ENCODE assay signal across 8 mouse cellular contexts in the genomic region with DNA sequence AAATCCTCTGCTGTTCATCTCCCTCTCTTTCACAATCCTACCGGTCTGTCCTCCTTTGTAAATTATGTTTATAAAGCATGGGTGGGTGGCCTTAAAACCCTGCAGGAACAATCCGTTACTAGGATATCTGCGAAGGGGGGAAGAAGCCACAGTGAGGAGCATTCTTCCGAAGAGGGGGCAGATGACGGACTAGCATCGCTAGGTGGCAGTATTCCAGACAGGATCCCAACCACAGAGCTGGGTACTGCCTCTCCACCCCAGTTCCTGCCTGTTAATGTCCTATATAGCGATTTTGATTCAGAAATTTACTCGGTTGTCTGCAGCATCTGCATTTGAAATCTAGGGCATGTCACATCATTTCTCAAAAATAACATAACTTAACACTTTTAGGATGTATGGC.
DNase-seq lines count a peak whose midpoint lies in the region; ATAC-seq and TF ChIP-seq lines count a peak whose summit lies in the region.

No protein-coding gene starts in this region.

- H3K4me1 ChIP-seq in heart, adult 2 months (ENCODE audit: control insufficient read depth, insufficient read depth, low read length), result no peaks in the 10 kb centered on the region; the same call in 1 of the 2 replicates
- no peaks in the 10 kb centered on the region for H3K4me1 ChIP-seq in heart, embryonic 12.5 days (replicated peaks)
- no peaks in the 10 kb centered on the region for H3K4me1 ChIP-seq in kidney, adult 2 months (ENCODE audit: control insufficient read depth, insufficient read depth, low read length)
- H3K4me1 ChIP-seq in midbrain, embryonic 15.5 days, result no peaks in the 10 kb centered on the region

- DNase-seq in heart, adult 2 months, result peak; percentile 66 to 70
- peak; percentile 90 to 92 for DNase-seq in cerebellum, postnatal 10 days
- DNase-seq in gastrocnemius, adult 18-20 months (ENCODE audit: low spot score), result peak; percentile 62
- peak; percentile 75 for DNase-seq in kidney, adult 2 months
- peak; percentile 76 for DNase-seq in left cerebral cortex, postnatal 4 days
- peak; percentile 14 to 59 for DNase-seq in spleen, postnatal 10 days (ENCODE audit: low spot score in 2 of 2)

- intact Hi-C loops in heart, adult 2 months (cut with DNase I), result loop anchor here (1.0 to 10.0 kb wide), 2 partner anchors 420 to 591 kb away; partner anchors contain the start of gene Atp2b1
- intact Hi-C loops in left cerebral cortex, postnatal 4 days (cut with DNase I), result loop anchor here (5.0 kb wide), 1 partner anchor 418 kb away; the partner anchor contains the start of gene Atp2b1

- no peak for TF ChIP-seq POLR2A in heart, adult 2 months (IDR thresholded peaks at IDR 0.05; ENCODE audit: insufficient read depth, low read depth, low read length)
- no peak for TF ChIP-seq POLR2A in kidney, adult 2 months (IDR thresholded peaks at IDR 0.05; ENCODE audit: low read depth, low read length)

- no peaks in the 10 kb centered on the region for H3K9me3 ChIP-seq in heart, embryonic 12.5 days (replicated peaks)
- H3K9me3 ChIP-seq in midbrain, embryonic 15.5 days, result no peaks in the 10 kb centered on the region

- 0 out of 2 replicates have a peak, but pooled peaks have one; percentile 45 for TF ChIP-seq EP300 in heart, adult 2 months (IDR thresholded peaks at IDR 0.05; ENCODE audit: insufficient read depth, low read depth, low read length)

- H3K27me3 ChIP-seq in heart, adult 2 months (ENCODE audit: control insufficient read depth, insufficient read depth, low read length), result no peaks in the 10 kb centered on the region
- no peaks in the 10 kb centered on the region for H3K27me3 ChIP-seq in heart, embryonic 12.5 days (replicated peaks)
- H3K27me3 ChIP-seq in kidney, adult 2 months (replicated peaks; ENCODE audit: control insufficient read depth, insufficient read depth, low read length), result no peaks in the 10 kb centered on the region
- H3K27me3 ChIP-seq in midbrain, embryonic 15.5 days (replicated peaks), result no peaks in the 10 kb centered on the region

- no peak overlapping the region for H3K9ac ChIP-seq in heart, adult 2 months (ENCODE audit: low read depth, low read length)
- H3K9ac ChIP-seq in heart, embryonic 12.5 days, result no peak overlapping the region
- H3K9ac ChIP-seq in midbrain, embryonic 15.5 days, result no peak overlapping the region

- no peak overlapping the region for H3K27ac ChIP-seq in heart, adult 2 months
- no peak overlapping the region for H3K27ac ChIP-seq in heart, embryonic 12.5 days (ENCODE audit: poor library complexity, severe bottlenecking)
- no peak overlapping the region for H3K27ac ChIP-seq in kidney, adult 2 months (ENCODE audit: insufficient read depth, low read depth, low read length)
- no peak overlapping the region for H3K27ac ChIP-seq in midbrain, embryonic 15.5 days

- no peaks in the 10 kb centered on the region for H3K79me2 ChIP-seq in heart, adult 2 months (replicated peaks; ENCODE audit: control insufficient read depth, insufficient read depth, low read length)

- peak; percentile 88 for TF ChIP-seq CTCF in heart, adult 2 months (IDR thresholded peaks at IDR 0.05)
- peak; percentile 87 for TF ChIP-seq CTCF in kidney, adult 2 months (conservative IDR thresholded peaks at IDR 0.05; ENCODE audit: insufficient read depth, insufficient read length, low read depth, low read length)

- ATAC-seq in heart, embryonic 12.5 days (ENCODE audit: insufficient number of reproducible peaks, low FRiP score), result no peak
- ATAC-seq in midbrain, embryonic 15.5 days (replicated peaks), result 0 out of 2 replicates have a peak, but pooled peaks have one; percentile 45

- H3K36me3 ChIP-seq in heart, adult 2 months (ENCODE audit: control insufficient read depth, insufficient read depth, low read length), result no peaks in the 10 kb centered on the region
- no peaks in the 10 kb centered on the region for H3K36me3 ChIP-seq in heart, embryonic 12.5 days
- no peaks in the 10 kb centered on the region for H3K36me3 ChIP-seq in kidney, adult 2 months (ENCODE audit: control insufficient read depth, insufficient read depth, low read length)
- H3K36me3 ChIP-seq in midbrain, embryonic 15.5 days (replicated peaks), result no peaks in the 10 kb centered on the region

- no peak overlapping the region for H3K4me2 ChIP-seq in heart, embryonic 12.5 days
- no peak overlapping the region for H3K4me2 ChIP-seq in midbrain, embryonic 15.5 days

- WGBS in heart, adult 2 months, result 17% methylated on average over 8 of the region's 8 CpGs
- WGBS in heart, embryonic 12.5 days, result 21% methylated on average over 8 of the region's 8 CpGs
- 10% methylated on average over 8 of the region's 8 CpGs for WGBS in kidney, adult 2 months
- 9% methylated on average over 8 of the region's 8 CpGs for WGBS in midbrain, embryonic 15.5 days

- no peak overlapping the region for H3K4me3 ChIP-seq in heart, adult 2 months
- no peak overlapping the region for H3K4me3 ChIP-seq in heart, embryonic 12.5 days
- H3K4me3 ChIP-seq in kidney, adult 2 months (ENCODE audit: insufficient read depth, low read depth, low read length), result no peak overlapping the region
- no peak overlapping the region for H3K4me3 ChIP-seq in midbrain, embryonic 15.5 days

Comparison
In these comparisons a context has a peak if more than half of its experiments do, and no peak if none do; other contexts are left out.
1. DNase-seq: peak in every context shown above with its lines; median percentile 91 in cerebellum, postnatal 10 days; 76 in left cerebral cortex, postnatal 4 days; 75 in kidney, adult 2 months; 68 in heart, adult 2 months; 62 in gastrocnemius, adult 18-20 months; 36 in spleen, postnatal 10 days.